Comparison of ENCODE assay signal across 8 mouse cellular contexts in genomic region chr8:126592771-126593571, GRCm38 (mm10). TPM values are rescaled to one million over a fixed set of nuclear protein-coding genes. Genes with fewer than 3 reads are reported as not detected.
A peak's percentile ranks its signal among the peaks of the same experiment; 100 is the strongest.
DNase-seq lines count a peak whose midpoint lies in the region; ATAC-seq and TF ChIP-seq lines count a peak whose summit lies in the region.

No protein-coding gene starts in this region.

- H3K27ac ChIP-seq in ES-Bruce4 (ENCODE audit: insufficient read depth, low read length) = peak overlapping the region; percentile 5
- H3K27ac ChIP-seq in heart, embryonic 13.5 days (replicated peaks) = peak overlapping the region; percentile 100
- peak overlapping the region; percentile 99 for H3K27ac ChIP-seq in midbrain, embryonic 14.5 days (replicated peaks; ENCODE audit: low read depth, low read length)

- TF ChIP-seq CTCF in ES-Bruce4 (IDR thresholded peaks at IDR 0.05; ENCODE audit: low read depth, low read length) = no peak

- H3K9me3 ChIP-seq in ES-Bruce4 (replicated peaks; ENCODE audit: control insufficient read depth, insufficient read depth, low read length, poor library complexity, severe bottlenecking) = no peaks in the 10 kb centered on the region
- no peaks in the 10 kb centered on the region for H3K9me3 ChIP-seq in heart, embryonic 13.5 days
- no peaks in the 10 kb centered on the region for H3K9me3 ChIP-seq in midbrain, embryonic 14.5 days (ENCODE audit: control insufficient read depth, low read length)

- WGBS in heart, embryonic 13.5 days = under 1% methylated on average over 111 of the region's 113 CpGs
- WGBS in midbrain, embryonic 14.5 days = under 1% methylated on average over 100 of the region's 113 CpGs

- peaks cover 26% of the 10 kb centered on the region for H3K36me3 ChIP-seq in ES-Bruce4 (ENCODE audit: control insufficient read depth, insufficient read depth, low read length, poor library complexity, severe bottlenecking)
- peaks cover 34% of the 10 kb centered on the region for H3K36me3 ChIP-seq in heart, embryonic 13.5 days
- peaks cover 19% of the 10 kb centered on the region; the same call in 1 of the 2 replicates for H3K36me3 ChIP-seq in midbrain, embryonic 14.5 days (ENCODE audit: control insufficient read depth, insufficient read depth, low read length)

- peak overlapping the region; percentile 99 for H3K9ac ChIP-seq in ES-Bruce4 (ENCODE audit: low read depth, poor library complexity, severe bottlenecking)
- H3K9ac ChIP-seq in heart, embryonic 13.5 days = peak overlapping the region; percentile 100
- peak overlapping the region; percentile 99 for H3K9ac ChIP-seq in midbrain, embryonic 14.5 days (replicated peaks; ENCODE audit: low read length)

- peak; percentile 59 to 85 for DNase-seq in adrenal gland, adult (ENCODE audit: inconsistent age in 2 of 2, low spot score in 1 of 2)
- no peak for DNase-seq in adrenal gland, adult 8-10 months
- peak; percentile 65 to 68 for DNase-seq in cerebellum, postnatal 36 days
- DNase-seq in layer of hippocampus, postnatal 25 days (ENCODE audit: extremely low spot score in 1 of 2, low spot score in 1 of 2) = peak; percentile 39 to 57
- peak; percentile 83 for DNase-seq in midbrain, embryonic 14.5 days
- DNase-seq in testis, postnatal 14 days (ENCODE audit: low spot score) = peak; percentile 31

- H3K4me3 ChIP-seq in ES-Bruce4 (ENCODE audit: low read depth, low read length) = peak overlapping the region; percentile 79
- peak overlapping the region; percentile 79 for H3K4me3 ChIP-seq in heart, embryonic 13.5 days
- H3K4me3 ChIP-seq in midbrain, embryonic 14.5 days (replicated peaks; ENCODE audit: low read depth, low read length) = peak overlapping the region; percentile 99

- H3K4me1 ChIP-seq in ES-Bruce4 (ENCODE audit: control insufficient read depth, insufficient read depth, low read length) = peaks cover 4% of the 10 kb centered on the region
- peaks cover 43% of the 10 kb centered on the region for H3K4me1 ChIP-seq in heart, embryonic 13.5 days
- peaks cover 55% of the 10 kb centered on the region for H3K4me1 ChIP-seq in midbrain, embryonic 14.5 days (ENCODE audit: control insufficient read depth, insufficient read depth, low read length)

- ATAC-seq in heart, embryonic 13.5 days (ENCODE audit: extremely low read depth, insufficient number of reproducible peaks, low FRiP score, low TSS enrichment) = no peak
- no peak for ATAC-seq in midbrain, embryonic 14.5 days (ENCODE audit: low FRiP score, low TSS enrichment)

- no peaks in the 10 kb centered on the region for H3K27me3 ChIP-seq in ES-Bruce4 (ENCODE audit: control insufficient read depth, insufficient read depth, low read length, poor library complexity, severe bottlenecking)
- no peaks in the 10 kb centered on the region for H3K27me3 ChIP-seq in heart, embryonic 13.5 days (replicated peaks)
- H3K27me3 ChIP-seq in midbrain, embryonic 14.5 days (ENCODE audit: control insufficient read depth, insufficient read depth, low read length) = no peaks in the 10 kb centered on the region

- no peak for TF ChIP-seq EP300 in ES-Bruce4 (IDR thresholded peaks at IDR 0.05; ENCODE audit: insufficient read depth, low read depth, low read length)

- no peak for TF ChIP-seq POLR2A in ES-Bruce4 (IDR thresholded peaks at IDR 0.05; ENCODE audit: insufficient read depth, low read length)

- H3K4me2 ChIP-seq in heart, embryonic 13.5 days = peak overlapping the region; percentile 99
- H3K4me2 ChIP-seq in midbrain, embryonic 14.5 days (ENCODE audit: low read length) = peak overlapping the region; percentile 100

RNA-seq across cellular contexts. Expression of gene Irf2bp2, which starts 0.8 kb away (rescaled TPM):
- total RNA-seq in adrenal gland, adult 8-10 months (2022) = 100 to 1,000 TPM in 2 of 4 experiments, 10 to 100 TPM in 2; 74.4 to 129 (median 98.9) TPM
- polyA plus RNA-seq in ES-Bruce4 (2011; ENCODE audit: insufficient read depth, insufficient read length, low read depth, missing spikeins) = 37.6 and 39.6 TPM in 2 replicates
- 6.5 and 7.5 TPM in 2 replicates for polyA plus RNA-seq in heart, embryonic 13.5 days (2015; fragmentation: Nextera tagmentation; extraction: Ambion mirVana)
- 10 to 100 TPM; 55.4 to 59.0 TPM for total RNA-seq in layer of hippocampus, postnatal 25 days (2021)
- 7.8 and 9.8 TPM in 2 replicates for polyA plus RNA-seq in midbrain, embryonic 14.5 days (2014; fragmentation: Nextera tagmentation; extraction: Ambion mirVana)

Comparison
In these comparisons a context has a peak if more than half of its experiments do, and no peak if none do; other contexts are left out.
1. H3K27ac ChIP-seq: peak in every context shown above with its lines; median percentile 100 in heart, embryonic 13.5 days; 99 in midbrain, embryonic 14.5 days; 5 in ES-Bruce4.